Mouse (Mus musculus): ENCODE results near the gene Zbtb22.
A peak's percentile ranks its signal among the peaks of the same experiment; 100 is the strongest.

The Zbtb22 gene

DNA sequence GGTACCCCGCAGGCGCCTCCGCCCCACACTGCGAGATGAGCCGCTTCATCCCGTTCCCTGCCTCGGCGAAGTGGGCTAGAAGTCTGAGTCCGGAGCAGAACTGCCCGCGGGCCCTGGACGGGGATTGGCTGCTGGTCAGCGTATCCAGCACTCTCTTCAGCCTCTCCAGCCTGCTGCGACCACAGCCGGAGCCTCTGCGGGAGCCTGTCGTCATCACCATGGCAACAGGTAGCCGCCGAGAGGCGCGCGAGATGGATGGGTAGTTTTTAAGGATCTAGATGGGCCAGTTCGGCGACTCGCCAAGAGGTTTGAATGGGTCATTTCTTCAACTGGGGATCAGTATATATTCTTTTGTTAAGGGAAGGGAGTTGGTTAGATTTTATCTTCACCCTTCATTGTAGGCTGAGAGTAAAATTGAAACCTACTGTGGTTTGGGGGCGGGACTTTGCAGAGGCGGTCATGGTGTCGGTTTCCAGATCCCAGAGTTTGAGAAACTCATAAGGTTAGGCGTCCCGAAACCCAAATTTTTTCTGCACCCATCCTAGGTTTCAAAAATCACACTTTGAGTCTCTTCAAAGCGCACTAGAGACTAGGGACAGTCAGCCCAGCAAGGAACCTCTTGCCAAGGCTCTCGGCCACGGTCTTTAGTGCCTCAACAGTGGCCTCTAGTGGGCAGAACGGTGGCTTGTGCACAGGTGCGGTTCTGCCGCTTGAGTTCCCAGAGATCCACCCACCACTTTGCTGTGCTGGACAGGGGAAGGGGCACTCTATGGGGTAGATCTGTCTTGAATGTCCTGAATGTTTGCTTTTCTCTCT lies 4.8 kb downstream of the Zbtb22 start:
- DNase-seq (ENCODE audit: low read depth, low spot score), result peak; percentile 91

DNA sequence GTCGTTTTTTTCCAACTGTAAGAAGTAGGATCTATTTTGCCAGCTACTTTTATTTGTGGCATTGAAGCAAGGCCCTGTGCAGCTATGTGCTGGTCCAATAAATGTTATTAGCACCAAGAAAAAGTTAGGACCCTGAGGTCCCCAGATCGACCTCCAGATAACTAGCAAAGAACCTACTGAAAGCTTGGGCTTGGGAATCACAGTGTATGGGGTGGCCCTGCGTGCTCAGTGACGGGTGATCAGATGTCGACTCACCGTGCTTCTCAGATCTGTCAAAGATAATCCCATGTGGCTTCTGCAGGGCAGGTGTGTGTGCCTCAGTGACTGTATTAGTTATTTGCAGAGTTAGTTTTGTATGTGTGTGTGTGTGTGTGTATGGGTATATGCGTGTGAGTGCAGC lies 5.7 kb downstream of the Zbtb22 start:
- DNase-seq (ENCODE audit: low read depth, low spot score), result no peak

DNA sequence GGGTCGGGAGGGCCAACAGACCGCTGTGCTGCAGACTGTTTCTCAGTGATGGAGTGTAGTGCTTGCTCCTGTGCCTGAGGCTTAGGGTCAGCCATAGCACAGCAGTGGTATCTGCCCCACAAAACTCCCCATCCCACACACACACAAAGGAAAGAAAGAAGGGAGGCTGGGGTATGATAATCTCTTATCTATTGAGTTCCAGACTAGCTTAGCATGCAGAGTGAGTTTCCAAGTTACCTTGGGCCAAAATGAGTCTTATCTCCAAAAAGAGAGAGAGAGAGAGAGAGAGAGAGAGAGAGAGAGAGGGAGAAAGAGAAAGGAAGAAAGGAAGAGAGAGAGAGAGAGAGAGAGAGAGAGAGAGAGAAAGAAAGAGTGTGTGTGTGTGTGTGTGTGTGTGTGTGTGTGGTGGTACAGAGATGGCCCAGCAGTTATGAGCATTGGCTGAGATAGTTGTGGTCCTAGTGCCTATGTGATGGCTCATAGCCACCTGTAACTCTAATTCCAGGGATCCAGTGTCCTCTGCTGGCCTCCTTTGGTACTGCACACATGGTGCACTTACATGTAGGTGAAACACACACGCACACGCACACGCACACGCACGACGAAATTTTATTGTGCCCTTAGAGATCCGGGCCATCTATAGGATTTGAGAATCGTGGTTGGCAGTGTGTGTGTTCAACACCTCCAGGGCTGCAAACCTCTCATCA lies 9.0 kb downstream of the Zbtb22 start:
- DNase-seq (ENCODE audit: low read depth, low spot score), result peak; percentile 83

DNA sequence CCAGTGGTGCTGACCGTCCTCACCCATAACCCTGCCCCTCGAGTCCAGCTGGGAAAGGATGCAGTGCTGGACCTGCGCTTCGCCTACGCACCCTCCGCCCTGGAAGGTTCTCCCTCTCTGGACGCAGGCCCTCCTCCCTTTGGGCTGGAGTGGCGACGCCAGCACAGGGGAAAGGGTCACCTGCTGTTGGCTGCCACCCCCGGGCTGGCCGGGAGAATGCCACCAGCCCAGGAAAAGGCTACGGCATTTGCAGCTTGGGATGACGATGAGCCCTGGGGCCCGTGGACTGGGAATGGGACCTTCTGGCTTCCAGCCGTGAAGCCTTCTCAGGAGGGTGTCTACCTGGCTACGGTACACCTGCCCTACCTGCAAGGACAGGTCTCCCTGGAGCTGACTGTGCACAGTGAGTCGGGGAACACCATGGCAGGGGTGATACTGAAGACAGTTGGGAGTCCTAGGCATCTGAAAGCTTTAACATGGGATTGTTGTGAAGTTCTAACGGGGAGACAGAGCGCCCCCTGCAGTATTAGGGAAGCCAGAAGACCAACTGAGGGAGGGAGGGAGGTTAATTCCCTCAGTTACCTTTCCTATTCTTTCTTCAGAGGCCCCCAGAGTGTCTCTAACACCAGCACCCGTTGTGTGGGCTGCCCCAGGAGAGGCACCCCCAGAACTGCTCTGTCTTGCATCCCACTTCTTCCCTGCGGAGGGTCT lies 9.9 kb downstream of the Zbtb22 start:
- peak; percentile 70 for DNase-seq (ENCODE audit: low read depth, low spot score)

DNA sequence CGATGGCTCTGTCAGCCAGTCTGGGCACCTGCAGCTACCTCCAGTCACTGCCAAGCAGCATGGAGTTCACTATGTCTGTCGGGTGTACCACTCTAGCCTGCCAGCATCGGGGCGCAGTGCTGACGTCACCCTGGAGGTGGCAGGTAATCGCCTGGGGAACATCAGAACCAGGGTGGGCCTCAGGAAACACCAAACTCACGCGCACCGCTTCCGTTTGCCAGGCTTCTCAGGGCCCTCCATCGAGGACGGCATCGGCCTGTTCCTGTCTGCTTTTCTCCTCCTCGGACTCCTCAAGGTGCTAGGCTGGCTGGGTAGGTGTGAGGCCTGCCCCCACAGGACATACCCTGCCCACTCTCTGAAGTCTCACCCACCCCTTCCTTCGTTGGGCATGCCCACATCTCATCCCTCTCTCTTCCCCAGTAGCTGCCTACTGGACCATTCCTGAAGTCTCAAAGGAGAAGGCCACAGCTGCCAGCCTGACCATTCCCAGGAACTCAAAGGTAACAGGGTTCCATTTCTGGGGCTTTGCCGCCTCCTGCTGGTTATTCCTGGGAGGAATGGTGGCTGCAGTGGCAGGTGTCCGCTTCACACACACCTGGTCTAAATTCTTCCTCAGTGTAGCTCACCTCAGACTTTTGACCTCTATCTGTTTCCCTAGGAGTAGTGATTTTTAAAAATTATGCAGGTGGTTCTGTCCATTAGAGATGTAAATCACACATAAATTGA lies 10.7 kb downstream of the Zbtb22 start:
- DNase-seq (ENCODE audit: low read depth, low spot score), result peak; percentile 73

DNA sequence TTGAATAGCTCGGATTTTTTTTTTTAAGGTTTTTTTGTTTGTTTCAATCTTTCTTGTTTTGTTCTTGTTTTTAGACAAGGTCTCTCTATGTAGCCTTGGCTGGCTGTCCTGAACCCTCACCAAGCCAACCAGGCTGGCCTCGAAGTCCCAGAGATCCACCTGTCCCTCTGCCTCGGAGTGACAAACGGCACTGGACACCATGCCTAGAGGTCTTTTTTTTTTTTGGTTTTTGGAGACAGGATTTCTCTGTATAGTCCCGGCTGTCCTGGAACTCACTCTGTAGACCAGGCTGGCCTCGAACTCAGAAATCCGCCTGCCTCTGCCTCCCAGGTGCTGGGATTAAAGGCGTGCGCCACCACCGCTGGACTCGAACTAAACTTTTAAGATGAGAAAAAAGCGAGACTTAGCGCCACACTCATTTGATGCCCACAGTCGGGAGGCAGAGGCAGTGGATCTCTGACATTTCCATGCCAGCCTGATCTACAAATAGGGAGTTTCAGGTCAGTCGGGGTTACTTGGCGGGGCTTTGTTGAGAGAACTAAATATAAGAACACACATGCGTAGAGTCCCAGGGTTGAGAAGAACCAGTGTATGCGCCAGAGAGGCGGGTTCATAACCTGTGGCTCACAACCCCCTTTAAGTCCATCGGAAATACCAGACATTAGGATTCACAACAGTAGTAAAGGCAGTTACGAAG lies 12.7 kb downstream of the Zbtb22 start:
- no peak for DNase-seq (ENCODE audit: low read depth, low spot score)

DNA sequence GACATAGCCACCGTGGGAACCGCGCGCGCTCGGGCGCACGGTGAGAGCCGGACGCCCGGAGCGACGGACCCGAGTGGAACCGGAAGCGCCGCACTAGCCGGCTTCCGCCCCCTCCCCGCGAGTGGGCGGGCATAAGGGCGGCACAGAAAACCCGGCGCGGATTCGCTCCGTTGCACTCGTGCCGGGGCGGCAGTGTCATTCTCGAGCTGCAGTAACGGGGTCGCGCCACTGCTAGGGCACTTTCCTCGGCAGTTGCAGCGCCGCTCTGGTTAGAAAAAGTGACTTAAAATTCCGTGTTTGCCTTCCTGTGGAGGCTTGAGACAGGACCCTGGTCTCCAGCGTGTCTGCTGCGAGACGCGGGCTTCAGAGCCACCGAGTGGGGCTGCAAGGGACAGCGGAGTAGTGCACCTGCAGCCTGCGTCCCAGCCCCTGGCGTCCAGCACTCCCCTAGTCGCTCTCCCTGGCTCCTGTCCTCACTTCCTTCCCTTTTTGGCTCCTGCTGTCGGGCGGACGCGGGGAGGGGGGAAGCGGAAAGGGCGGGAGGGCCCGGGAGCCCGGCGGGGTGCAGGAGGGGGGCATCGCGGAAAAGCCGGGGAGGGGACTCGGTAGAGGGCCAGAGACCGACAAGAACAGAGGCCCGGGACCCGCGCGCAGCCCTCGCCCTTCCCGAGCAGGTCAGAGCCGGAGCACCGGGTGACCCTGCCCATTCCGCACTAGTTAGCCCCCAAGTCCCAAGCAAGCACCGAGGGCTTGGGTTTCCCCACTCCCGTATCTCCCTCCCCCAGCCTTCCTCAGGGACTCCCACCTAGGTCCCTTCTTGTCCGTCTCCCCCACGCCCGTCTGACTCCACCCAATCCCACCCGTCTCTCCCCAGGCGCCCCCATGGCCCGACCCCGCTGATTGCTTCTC lies 13.9 kb downstream of the Zbtb22 start, which contains the start of gene Rgl2:
Gene Rgl2 (plus strand): TSS at position 173 of the 909 bp plus-strand sequence.
- DNase-seq (ENCODE audit: low read depth, low spot score), result peak; percentile 98

DNA sequence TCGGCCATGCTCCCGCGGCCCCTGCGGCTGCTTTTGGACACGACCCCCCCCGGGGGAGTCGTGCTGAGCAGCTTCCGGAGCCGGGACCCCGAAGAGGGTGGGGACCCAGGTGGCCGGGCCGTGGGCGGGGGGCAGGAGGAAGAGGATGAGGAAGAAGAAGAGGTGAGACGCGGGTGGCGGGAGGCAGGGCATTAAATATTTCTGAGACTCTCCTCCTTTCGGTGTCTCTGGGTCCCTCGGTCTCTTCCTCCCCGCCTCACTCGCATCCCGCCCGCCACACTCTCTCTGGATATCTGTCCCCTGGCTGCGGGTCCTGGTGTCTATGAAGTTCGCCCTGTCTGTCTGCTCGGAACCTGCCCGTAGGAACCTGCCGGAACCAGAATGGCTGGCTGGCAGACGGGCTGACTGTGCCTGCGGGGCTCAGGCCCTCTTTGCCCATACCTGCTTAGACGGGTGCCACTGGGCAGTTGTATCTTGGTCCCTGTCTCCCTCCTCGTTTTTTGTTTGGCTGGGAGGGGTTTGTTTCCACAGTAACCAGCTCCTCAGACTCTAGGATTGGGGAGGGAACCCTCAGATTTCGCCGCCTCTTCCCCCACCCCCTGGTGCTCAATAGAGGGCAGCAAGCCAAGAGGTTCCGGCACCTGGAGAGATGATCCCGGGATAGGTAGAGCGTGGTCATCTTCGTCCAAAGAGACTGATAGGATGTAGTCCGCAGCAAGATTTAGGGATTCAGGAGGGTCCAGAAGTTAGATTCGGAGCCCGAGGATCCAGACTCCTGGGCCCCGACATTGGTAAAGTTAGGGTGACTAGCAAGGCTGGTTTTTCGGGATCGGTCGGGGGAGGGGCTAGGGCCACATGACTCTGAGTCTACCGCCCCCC lies 14.8 kb downstream of the Zbtb22 start:
- peak; percentile 83 for DNase-seq (ENCODE audit: low read depth, low spot score)

DNA sequence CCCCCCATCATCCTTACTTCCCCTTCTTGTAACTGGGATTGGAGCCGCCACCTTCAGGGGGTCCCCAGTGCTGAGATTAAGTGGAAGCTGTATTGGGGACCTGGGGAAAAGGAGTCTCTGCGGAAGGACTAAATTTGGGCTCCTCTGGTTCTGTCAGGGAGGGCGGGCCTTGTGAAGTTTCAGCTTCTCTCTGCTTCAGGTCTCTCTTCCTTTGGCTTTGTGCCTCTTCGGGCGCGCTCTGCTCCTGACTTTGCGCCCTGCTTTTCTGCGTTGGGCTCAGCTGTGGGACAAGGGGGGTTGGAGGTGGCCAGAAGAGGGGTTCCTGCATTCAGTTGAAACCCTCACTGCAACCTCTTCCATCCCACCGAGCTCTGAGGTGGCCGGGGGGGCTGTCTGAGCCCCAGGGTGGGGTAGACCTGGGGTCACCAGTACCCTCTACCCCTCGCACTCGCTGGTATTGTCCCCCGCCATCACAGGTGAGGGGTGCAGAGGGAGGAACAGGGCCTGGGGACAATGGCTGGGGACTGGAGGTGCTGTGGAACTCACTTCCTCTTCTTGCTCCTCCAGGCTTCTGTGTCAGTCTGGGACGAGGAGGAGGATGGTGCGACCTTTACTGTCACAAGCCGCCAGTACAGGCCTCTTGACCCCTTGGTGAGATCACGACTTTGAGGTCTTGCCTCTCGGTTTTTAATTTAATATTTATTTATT lies 15.6 kb downstream of the Zbtb22 start:
- DNase-seq (ENCODE audit: low read depth, low spot score), result no peak

DNA sequence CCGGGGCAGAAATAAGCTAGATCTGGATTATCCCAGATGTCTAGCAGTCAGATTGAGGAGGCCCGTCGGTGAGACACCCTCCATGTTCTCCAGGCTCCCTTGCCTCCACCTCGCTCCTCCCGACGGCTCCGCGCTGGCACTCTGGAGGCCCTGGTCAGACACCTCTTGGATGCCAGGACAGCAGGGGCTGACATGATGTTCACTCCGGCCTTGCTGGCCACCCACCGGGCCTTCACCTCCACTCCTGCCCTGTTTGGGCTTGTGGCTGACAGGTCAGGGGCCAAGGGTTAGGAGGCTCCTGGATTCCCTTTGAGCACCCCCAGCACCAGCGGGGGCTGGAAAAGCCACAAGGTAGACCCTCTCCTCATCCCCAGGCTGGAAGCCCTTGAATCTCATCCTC lies 16.2 kb downstream of the Zbtb22 start:
- DNase-seq (ENCODE audit: low read depth, low spot score), result no peak

DNA sequence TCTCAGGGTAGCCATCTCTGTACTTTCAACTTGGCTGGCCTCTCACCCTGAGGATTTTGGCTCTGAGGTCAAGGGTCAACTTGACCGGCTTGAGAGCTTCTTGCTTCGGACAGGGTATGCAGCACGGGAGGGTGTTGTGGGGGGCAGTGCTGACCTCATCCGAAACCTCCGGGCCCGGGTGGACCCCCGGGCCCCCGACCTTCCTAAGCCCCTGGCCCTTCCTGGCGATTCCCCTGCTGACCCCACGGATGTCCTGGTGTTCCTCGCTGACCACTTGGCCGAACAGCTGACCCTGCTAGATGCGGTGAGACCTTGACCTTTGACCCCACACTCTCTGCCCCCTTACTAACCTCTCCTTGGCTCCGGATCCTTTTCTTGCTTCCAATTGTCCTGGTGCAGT lies 16.7 kb downstream of the Zbtb22 start:
- DNase-seq (ENCODE audit: low read depth, low spot score), result no peak

DNA sequence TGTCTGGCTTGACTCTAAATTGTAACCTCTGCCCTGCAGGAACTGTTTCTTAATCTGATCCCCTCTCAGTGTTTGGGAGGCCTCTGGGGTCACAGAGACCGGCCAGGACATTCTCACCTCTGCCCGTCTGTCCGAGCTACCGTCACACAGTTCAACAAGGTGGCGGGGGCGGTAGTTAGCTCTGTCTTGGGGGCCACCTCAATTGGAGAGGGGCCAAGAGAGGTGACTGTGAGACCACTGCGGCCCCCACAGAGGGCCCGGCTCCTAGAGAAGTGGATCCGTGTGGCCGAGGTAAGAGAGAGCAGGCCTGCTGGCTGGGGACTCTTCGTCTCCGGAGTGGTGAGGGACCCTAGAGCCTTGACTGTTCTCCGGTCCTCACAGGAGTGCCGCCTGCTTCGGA lies 17.3 kb downstream of the Zbtb22 start:
- DNase-seq (ENCODE audit: low read depth, low spot score), result no peak

DNA sequence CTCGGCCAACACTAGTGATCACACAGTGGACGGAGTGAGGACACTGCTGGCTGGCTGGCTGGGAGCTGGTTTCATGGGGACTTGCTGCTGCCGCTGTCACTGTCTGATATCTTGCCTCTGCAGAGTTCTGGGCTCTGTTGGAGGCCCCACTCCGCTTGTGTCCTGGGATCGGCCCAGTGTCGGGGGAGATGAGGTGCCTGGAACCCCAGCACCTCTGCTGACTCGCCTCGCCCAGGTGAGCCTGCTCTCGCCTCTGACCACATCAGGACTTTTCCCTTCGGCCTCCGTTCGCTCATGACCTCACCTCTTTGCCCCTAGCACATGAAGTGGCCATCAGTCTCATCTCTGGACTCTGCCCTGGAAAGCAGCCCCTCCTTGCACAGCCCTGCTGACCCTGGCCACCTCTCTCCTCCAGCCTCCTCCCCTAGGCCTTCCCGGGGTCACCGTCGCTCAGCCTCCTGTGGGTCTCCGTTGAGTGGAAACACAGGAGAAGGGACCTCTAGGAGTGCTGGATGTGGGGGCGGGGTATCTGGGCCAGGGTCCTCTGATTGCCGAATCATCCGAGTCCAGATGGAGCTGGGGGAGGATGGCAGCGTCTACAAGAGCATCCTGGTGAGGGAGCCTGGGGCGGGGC lies 19.8 kb downstream of the Zbtb22 start:
- DNase-seq (ENCODE audit: low read depth, low spot score), result no peak

DNA sequence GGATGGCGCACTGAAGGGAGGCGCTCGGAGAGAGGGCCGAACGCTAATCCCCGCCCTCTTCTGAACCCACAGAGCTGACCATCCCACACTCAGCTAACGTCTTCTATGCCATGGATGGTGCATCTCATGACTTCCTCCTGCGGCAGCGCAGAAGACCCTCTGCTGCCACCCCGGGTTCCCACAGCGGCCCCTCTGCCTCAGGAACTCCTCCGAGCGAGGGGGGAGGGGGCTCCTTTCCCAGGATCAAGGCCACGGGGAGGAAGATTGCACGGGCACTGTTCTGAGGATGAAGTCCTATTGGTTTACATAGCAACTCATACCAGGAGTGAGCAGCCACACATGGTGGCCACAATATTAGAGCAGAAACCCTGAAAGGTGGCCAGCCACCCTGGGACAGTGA lies 21.3 kb downstream of the Zbtb22 start:
- DNase-seq (ENCODE audit: low read depth, low spot score), result no peak

DNA sequence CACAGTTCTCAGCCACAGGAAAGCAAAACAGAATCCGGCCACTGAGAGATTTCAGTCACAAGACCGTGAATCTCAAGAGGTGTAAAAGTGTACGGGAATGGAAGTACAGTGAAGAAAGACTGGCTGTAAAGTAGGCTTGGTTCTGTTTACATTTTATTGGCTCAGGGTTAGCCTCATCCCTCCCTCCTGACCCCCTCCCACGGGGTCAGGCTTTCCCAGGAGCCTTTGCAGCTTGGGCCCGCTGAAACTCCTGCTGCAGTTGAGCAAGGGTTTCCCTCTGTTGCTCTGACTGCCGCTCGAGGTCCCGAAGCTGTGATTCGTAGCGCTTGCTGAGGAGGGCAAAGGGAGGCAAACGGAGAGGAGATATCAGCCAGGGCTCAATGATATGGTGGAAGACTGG lies 23.1 kb downstream of the Zbtb22 start:
- peak; percentile 62 for DNase-seq (ENCODE audit: low read depth, low spot score)

DNA sequence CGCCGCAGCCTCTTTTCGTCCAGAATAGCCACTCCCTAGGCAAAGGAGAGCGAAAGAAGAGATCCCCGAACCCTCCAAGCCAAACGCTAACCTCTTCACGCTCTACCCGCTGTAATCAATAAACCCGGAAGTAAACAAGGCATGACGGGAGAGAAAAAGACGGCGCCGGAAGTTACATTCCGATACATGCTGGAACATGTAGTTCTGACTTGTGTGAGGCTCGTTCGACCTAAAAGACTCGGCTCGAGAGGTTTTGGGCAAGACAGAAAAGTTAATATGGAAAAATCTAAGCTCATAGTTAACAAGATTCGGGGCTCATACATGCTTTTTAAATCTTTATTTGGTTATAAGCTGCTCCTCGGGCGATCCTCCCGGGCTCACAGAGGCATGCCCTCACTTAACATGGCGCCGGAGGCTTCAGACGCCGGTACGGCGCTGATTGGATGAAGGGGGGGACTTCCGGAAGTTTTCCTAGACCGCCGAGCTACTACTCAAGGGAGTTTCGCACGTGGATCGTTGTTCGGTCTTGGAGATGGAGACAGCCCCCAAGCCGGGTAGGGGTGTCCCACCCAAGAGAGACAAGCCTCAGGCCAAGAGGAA lies 24.6 kb downstream of the Zbtb22 start, which contains the start of the genes Pfdn6 and Wdr46:
Gene Pfdn6 (minus strand): TSS at position 138 of the 600 bp plus-strand sequence.
Gene Wdr46 (plus strand): TSS at position 455 of the 600 bp plus-strand sequence.
- peak; percentile 95 for DNase-seq (ENCODE audit: low read depth, low spot score)

DNA sequence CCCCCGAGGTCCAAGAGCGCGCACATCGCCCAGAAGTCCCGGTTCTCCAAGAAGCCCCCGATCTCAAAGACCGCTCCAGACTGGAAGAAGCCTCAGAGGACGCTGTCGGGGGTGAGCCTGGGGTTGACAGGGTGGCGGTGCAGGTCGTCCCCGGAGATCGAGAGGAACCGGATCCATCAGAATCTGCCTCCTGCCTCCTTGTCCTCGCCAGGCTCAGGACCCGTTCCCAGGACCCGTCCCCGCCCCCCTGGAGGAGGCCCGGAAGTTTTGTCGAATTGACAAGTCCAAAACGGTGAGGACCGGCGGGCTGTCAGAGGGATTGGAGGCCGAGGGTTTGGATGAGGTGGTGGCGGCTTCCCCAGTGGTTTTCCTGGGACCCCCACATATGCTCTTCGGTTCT lies 25.3 kb downstream of the Zbtb22 start:
- peak; percentile 51 for DNase-seq (ENCODE audit: low read depth, low spot score)

All from ZHBTc4 (cell line).